Mouse (Mus musculus) WW6 (cell line): ENCODE data around the gene Cacng1.

Experiments used
- DNase-seq: peaks from one replicate; pipeline ENCODE4 v3.0.0-alpha.2; 2013; ENCODE audit warnings: low read depth, low spot score

Cacng1 gene

GRCm38 (mm10) chr11:107716332-107716938, at the start of gene Cacng1:
Gene Cacng1 (minus strand): TSS chr11:107716522.
- no peak for DNase-seq

- no peak for DNase-seq
Measured at GRCm38 (mm10) chr11:107762688-107763460, 46.6 kb upstream of the Cacng1 start.

- DNase-seq = no peak
Measured at GRCm38 (mm10) chr11:107761790-107762500, 45.6 kb upstream of the Cacng1 start.

GRCm38 (mm10) chr11:107760001-107760400, 43.7 kb upstream of the Cacng1 start:
- DNase-seq = no peak

DNA sequence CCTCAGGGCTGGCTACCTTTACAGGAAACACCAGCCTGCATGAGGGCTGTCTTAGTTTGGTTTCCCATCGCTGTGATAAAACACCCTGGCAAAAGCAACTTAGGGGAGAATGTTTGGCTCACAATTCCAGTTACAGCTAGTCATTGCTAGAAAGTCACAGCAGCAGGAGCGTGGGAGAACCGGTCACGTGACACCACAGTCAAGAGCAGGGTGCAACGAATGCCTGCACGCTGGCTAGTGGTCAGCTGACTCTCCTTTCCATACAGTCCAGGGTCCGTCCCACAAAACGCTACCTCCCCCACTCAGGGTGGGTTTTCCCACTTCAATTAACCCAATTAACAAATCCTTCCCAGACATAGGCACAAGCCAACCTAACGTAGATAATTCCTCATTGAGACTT, 43.2 kb upstream of the Cacng1 start:
- DNase-seq = no peak

GRCm38 (mm10) chr11:107749114-107749513, 32.8 kb upstream of the Cacng1 start:
- no peak for DNase-seq

- no peak for DNase-seq
Measured at GRCm38 (mm10) chr11:107748243-107749035, 32.1 kb upstream of the Cacng1 start.

DNA sequence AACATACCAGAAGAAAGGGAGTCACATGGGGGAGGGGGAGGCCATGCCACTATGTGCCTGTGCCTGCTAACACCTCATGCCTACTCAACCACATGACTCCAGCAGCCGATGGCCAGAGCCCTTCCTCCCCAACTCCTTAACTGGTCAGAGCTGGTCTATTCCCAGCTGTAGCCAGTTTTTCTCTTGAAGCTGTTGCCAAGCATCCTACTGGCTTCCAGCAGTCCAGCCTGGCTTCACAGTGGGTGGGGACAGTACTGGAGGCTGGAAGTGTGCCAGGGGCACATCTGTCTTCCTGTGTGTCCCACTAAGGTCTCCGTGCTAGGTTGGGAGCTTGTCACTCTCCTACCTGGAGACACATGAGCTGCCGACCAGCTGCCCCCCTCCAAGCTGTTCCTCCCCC, 26.8 kb upstream of the Cacng1 start:
- no peak for DNase-seq

DNA sequence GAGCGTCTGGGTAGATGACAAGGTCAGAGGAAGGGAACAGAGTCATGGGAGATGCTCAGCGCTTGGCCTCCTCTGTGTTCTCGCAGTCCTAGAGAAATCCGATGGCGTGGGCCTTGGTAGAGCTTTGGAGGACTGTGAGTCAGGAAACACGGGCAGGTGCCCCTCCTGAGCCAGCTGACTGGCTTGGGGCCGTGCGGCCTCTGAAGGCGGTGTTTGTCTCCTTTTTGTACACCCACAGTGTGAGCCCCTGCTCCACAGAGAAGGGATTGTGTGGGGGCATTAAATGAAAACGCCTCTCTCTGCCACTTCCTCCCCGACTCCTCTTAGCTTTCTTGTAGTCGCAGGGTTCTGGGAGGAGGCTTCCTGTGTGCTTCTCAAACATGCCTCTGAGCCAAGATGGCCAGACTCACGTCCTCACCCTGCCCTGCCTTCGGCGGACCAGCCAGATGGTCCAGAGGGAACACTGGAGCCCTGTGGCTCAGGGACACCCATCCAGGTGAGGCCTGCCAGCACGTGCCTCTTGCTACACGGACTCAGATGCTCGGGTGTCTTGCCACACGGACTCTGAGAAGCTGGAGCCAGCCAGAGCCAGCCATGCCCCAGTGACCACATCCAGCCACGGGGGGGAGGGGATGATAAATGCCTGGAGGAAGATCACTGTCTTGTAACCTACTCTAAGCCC, 22.2 kb upstream of the Cacng1 start:
- no peak for DNase-seq

DNA sequence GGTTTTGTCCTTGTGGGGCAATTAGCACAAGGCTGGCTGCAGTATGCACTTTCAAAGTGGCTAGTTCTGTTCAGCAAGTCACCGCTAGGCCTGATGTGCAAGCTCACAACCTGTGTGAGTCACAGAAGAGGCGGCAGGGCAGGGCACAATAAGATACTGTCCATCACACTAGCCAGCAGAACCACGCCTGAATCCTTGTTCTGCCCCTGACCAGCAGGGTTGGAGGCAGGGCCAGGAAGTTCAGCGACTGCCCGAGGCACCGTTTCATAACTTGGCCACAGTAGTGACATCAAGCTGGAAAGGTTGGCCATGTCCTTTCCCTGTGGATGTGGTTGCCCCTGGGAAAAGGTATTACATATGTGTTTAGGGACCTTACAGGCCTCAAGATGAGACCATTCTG, 21.6 kb upstream of the Cacng1 start:
- DNase-seq = no peak

GRCm38 (mm10) chr11:107734133-107734532, 17.8 kb upstream of the Cacng1 start:
- no peak for DNase-seq

DNA sequence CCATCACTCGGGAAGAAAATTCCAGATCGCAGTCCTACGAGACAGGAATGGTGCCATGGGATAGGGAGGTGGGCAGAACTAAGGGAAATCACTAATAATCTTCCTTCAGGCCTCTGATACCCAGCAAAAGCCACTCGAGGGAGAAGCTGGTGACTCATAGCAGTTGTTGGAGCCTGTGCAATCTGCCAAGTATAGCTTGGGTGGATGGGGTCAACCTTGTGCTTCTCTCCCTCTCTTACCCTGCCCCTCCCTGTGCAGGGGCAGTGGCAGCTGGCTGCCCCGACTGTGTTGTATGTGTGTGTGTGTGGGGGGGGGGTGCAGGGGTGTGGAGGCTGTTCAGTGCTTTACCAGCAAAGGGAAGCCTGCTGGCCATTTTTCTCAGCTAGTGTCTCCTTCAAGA, 15.2 kb upstream of the Cacng1 start:
- DNase-seq = no peak

- DNase-seq = no peak
Measured at GRCm38 (mm10) chr11:107730940-107731339, 14.6 kb upstream of the Cacng1 start.

DNA sequence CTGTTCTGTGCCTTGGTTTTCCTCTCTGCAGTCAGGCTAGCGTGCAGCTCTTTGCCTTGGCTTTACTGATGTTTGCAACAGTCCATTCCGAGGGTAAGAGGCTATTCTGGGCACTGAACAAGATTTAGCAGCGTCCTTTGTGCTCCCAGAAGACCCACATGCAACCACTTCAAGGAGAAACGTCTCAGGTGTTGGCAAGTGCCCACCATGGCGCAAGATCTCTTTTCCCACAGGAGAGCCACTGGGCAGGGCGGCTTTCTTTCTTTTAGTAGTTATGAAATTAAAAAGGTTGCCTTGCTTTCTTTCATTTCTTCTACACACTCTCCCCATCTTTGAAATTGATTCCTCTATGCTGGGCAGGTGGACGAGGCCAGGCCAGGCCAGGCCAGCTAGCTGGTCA, 12.8 kb upstream of the Cacng1 start:
- DNase-seq = no peak

DNA sequence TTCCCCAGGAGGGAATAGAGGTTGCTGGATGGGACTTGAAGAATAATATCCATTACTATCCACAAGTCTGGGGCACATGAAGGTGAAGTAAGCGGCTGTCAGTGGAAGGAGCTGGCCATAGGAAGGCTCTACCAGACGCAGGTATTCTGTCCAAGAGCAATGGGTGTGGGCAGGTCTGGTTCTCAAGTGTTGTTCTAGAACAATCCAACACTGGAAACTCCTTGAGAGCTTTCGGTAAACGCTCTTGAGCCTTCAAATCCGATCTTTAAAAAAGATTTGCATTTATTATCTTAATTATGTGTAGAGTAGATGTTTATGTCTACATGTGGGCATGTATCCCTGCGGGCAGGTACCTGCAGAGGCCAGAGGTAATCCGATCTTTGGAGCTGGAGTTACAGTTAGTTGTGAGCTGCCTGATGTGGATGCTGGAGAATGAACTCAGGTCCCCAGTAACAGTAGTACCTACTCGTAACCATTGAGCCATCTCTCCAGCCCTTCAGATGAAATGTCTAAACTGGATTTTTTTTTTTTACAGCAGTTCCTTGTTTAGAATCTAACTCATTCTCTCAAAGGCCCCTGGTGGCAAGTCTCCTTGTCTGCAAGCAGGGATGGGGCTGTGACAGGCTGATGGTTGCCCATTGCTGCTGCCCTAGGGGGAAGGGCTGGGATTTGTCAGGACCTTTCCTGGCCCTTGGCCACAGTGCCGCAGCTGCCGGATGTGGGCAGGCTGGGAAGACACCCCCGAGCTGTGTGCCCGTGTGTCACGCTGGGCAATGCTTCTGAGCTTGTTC, 11.9 kb upstream of the Cacng1 start:
- no peak for DNase-seq

DNA sequence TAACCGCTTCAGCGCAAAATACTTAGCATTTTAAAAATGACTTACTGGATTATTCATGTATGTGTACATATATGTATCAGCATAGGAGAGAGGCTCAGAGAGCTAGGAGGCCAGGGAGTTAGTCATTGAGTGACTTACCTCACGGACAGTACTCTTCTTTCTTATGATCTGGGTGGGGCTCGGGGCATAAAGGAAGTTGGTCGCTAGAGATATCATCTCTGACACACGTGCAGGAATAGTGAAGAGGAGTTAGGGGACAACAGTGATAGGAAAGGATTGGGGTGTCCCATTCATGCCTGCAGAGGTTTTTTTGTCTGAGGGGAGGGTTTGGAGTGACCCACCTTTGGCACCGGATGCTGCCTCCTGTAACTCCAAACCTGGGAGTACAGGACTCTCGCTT, 8.3 kb upstream of the Cacng1 start:
- DNase-seq = no peak

GRCm38 (mm10) chr11:107721057-107721456, 4.7 kb upstream of the Cacng1 start:
- no peak for DNase-seq

GRCm38 (mm10) chr11:107720264-107721021, 4.1 kb upstream of the Cacng1 start:
- DNase-seq = no peak

DNA sequence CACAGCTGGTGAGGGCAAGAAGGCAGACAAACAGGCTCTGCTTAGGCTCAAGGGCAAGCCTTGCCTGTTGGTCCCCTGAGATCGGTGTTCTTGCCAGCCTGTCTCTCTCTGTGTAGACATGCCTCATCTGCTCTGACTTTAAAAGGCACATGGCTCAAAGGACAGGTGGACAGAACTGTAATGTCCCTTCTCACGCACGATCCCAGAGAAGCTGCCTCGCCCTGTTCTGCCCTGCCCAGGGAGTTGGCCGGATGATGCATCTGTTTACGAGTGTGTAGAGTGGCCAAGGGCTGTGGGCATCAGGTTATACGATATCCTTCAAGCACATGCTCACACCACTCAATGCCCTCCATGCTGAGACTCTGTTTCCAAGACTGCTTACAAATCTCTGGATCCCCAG, 2.0 kb downstream of the Cacng1 start:
- DNase-seq = no peak

- no peak for DNase-seq
Measured at GRCm38 (mm10) chr11:107710379-107710778, 5.9 kb downstream of the Cacng1 start.
